Mouse (Mus musculus) hindlimb bud, embryonic 11.5 days (tissue): ENCODE measurements around the gene Fdxacb1.

Experiments used
- DNase-seq: peaks from one replicate; pipeline ENCODE4 v3.0.0-alpha.2; 2012; ENCODE audit warnings: low read depth, low spot score; ENCODE audit errors: extremely low spot score

Gene Fdxacb1

DNA sequence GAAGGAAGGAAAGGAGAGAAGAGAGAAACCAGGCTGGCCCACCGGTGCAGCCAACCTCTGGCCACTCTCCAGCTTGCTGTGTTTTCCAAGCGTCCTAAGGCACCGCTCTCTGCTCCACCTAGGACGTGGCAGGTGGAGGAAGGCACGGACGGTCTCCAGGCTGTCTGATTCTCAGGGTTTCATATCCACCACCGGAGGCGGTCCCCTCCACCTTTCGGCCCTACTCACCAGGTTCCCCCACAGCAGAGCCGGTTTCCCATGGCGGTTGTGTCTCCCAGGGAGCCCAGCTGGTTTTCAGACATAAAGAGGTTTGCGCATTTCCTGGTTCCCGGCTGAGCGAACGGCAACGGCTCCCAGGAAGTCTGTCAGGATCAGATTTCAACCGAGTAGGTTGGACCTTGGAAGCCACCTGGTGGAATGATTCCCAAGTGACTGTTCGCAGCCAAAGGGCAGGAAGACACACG is 21.8 kb upstream of the Fdxacb1 start, which contains the start of gene 2310030G06Rik:
TSS of gene 2310030G06Rik (minus strand) at position 323 of the 464 bp plus-strand sequence.
- no peak for DNase-seq

GRCm38 (mm10) chr9:50750706-50751105 is 17.3 kb upstream of the Fdxacb1 start:
- DNase-seq = no peak

DNA sequence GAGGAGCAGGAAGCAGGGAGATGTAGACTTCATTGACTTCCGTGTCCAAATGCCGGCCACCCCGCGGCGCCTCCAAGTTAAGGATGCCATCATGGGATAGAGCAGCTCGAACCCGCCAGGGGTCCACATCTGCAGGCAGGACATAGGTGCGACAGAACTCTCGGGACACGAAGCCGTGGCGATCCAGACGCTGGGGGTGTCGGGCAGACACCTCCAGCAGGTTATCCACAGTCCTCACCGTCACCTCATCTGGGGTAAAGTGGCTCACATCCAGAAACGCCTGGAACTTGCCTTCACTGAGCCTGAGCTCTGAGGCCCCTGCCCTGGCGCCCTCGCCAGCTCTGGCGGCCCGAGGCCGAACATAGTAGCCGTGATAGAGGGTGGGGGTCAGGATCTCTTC is 16.7 kb upstream of the Fdxacb1 start, which contains the start of gene Cryab:
TSS of gene Cryab (plus strand) at position 3 of the 400 bp plus-strand sequence.
- no peak for DNase-seq

- DNase-seq = no peak
Measured at GRCm38 (mm10) chr9:50752054-50752602, 15.9 kb upstream of the Fdxacb1 start, which contains the start of gene Hspb2. Hspb2 (minus strand) TSS chr9:50752354.

DNA sequence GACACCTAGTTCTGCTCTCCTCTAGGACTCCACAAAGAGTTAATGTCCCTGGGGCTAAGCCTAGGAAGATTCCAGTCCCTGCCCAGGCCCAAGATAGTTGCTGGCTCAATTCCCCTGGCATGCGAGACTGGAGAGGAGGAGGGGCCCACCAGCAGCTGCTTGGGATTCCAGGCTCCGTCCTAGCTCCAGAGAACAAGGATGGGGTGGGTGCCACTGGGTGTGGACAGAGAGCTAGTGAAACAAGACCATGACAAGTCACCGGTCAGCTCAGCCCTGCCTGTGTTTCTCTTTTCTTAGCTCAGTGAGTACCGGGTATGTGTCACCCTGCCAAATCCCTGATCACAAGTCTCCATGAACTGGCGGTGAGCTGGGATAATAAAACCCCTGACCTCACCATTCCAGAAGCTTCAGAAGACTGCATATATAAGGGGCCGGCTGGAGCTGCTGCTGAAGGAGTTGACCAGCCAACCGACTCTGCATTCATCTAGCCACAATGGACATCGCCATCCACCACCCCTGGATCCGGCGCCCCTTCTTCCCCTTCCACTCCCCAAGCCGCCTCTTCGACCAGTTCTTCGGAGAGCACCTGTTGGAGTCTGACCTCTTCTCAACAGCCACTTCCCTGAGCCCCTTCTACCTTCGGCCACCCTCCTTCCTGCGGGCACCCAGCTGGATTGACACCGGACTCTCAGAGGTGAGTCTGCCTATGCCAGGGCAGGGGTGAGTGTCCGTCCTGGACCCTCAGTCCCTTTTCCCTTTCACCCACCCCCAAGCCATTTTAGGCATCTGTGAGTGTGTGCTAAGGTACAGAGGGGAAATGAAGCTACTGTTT is 15.0 kb upstream of the Fdxacb1 start:
- no peak for DNase-seq

DNA sequence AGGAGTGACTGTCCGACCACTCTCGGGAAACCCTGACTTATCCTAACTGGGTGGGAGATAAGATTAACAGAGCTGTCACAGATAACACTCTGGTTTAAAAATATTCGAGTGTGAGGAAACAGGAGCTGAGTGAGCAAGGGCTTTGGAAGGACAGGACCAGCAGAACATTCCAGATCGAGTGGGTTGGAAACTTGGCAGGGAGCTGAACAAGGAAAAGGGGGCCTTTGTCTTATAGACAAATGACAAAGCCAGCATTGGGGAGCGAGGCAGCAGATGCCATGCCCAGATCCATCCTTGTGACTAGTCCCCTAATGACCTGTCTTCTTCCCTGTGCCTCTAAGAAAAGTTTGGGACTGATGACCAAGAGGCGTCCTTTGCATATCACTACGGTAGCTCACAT is 14.1 kb upstream of the Fdxacb1 start:
- DNase-seq = no peak

- DNase-seq = no peak
Measured at GRCm38 (mm10) chr9:50756711-50757110, 11.3 kb upstream of the Fdxacb1 start.

DNA sequence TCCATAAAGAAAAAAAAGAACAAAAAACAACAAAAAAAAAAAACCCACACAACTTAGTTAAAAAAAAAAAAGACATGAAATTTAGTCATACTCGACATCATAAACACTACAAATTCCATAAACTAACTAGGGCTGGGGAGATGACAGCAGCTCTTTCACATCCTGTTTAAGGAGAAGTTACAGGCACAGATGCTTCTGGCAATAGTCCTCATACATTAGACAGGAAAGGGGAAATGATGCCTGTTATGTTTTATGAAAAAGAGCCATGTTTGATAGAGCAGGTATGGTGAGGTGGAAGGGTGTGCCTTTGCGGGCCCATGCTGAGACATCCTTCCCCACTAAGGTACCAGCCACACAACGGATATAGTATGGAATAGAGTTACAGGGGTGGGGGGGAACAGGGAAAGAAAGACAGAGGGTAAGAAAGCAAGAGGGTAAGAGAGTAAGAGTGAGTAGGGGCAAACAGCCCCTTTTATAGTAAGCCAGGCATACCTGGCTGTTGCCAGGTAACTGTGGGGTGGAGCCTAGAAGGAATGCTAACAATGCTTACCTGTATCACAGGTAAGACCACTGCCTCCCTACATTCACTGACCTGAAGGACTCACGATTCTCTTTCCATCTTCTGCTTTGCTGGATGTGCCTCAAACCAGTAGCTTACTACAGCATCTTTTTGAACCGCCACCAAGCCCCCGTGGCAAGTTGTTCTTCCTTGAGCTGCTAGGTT is 6.4 kb upstream of the Fdxacb1 start:
- no peak for DNase-seq

DNA sequence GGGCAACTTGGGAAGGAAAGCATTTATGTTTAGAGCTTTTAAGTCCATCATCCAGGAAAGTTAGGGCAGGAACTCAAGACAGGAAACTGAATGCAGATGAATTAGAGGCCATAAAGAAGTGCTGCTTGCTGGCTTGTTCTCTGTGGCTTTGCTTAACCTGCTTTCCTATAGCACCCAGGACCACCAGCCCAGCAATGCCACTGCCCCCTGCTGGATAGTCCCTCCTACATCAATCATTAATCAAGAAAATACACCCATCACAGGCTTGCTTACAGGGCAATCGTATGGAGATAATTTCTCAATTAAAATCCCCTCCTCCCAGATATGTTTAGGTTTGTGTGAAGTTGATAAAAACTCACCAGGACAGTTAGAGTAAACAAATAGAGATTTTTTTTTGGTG is 4.7 kb upstream of the Fdxacb1 start:
- no peak for DNase-seq

GRCm38 (mm10) chr9:50767531-50768106 is 417 bp upstream of the Fdxacb1 start:
- no peak for DNase-seq

DNA sequence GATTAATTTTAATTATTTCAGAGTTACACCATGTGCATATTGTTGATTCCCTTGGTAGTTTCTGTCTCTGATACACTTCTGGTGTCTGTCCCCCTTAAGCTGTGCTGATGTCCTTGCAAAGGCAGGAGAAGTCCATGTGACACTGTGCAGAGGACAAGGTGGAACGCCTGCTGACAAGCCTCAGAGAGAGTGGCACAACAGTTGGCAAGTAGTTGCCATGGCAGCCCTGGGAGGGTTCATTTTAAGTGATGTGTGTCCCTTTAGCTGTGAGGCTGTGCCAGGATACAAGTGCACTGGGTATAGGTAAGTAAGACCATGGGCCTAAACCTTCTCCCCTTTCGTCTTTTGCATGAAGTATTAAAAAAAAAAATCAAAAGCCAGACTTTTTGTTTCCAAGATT is 2.0 kb downstream of the Fdxacb1 start:
- DNase-seq = no peak

DNA sequence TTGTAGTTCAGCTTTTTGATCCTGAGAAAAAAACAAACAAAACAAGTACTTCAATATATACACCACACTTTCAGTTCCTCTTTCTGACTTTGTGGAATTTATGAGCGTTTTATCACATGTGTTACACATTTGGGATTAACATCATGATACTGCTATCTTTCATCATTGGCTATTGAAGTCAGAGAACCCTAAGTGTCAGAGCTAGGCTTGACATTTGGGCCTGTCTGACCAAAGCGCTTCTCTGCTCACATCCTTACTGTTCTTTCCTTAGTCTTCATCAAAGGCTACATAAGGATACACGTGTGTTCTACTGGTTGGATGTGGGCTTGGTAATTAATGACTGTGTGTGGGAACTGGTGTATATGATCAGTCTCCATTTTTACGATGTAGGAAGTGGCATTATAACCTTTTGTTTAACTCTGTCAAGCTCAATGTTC is 6.0 kb downstream of the Fdxacb1 start:
- no peak for DNase-seq

DNA sequence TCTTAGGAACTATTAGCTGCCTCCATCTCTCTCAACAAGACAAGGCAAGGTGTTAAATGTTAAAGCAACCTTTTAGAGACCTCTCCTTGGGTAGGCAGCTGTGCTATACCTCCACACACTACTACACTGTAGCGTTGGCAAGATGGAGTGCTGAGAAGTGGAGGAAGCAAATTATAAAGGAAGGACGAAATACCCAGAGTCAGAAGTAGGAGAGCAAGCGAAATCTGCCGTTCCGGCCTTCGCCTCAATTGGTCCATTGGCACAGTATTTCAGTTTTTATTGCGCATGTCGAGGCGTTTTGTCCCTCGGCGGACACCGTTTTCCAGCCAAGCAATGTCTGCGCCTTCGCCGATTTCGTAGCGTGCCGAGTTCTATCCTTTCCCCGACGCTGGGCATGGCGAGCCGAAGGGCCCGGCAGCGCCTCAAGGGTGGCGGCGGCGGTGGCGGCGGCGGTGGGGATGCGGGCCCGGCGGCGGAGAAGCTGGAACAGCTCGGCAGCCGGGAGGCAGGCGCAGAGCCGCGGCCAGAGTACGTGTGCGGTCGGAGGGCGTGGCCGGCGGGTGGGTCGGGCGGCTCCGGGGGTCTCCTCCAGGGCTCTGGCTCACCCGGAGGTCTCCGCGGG is 7.1 kb downstream of the Fdxacb1 start, which contains the start of the genes Alg9 and 1110032A03Rik:
TSS of gene Alg9 (plus strand) at position 29 of the 622 bp plus-strand sequence.
TSS of gene 1110032A03Rik (minus strand) at position 530 of the 622 bp plus-strand sequence.
- peak; percentile 62 for DNase-seq

- DNase-seq = no peak
Measured at GRCm38 (mm10) chr9:50775662-50776126, 7.7 kb downstream of the Fdxacb1 start.

DNA sequence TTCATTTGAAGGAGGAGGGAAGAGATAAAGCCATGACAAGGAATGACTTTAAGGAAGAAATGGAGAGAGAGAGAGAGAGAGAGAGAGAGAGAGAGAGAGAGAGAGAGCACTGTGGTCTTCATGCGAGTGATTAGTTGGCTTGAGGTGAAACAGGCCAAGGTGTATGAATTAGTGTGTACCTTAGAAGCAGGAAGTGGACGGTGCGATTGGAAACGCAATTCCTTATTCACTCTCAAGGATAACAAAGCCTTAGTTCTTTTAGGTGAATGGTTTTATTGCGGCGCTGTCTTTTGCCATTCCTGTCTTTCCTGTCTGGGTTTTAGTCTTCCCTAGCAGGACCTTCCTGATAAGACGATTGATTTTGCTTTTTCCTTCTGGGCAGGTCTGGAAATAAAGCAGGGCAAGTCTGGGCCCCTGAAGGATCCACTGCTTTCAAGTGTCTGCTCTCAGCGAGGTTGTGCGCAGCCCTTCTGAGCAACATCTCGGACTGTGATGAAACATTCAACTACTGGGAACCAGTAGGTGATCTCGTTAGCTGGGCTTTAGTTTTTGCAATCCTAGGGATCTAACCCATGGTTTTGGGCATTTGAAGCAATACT is 8.2 kb downstream of the Fdxacb1 start:
- no peak for DNase-seq

DNA sequence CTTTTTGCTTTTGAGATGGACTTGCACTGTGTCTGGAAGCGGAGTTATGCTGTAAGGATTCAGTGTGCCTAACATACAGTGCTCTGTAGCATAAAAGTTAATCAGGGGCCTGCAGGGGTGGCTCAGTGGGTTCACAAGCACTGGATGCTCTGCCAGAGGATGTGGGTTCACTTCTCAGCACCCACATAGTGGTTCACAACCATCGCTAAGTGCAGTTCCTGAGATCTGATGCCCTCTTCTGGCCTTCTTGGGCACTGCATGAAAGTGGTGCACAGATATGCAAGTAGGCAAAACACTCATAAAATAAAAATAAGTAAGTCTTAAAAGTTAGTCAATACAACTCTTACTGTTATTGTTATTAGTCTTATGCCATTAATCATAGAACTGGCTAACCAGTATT is 14.1 kb downstream of the Fdxacb1 start:
- DNase-seq = no peak

GRCm38 (mm10) chr9:50795266-50795665 is 27.2 kb downstream of the Fdxacb1 start:
- DNase-seq = no peak

- DNase-seq = no peak
Measured at GRCm38 (mm10) chr9:50796776-50797175, 28.7 kb downstream of the Fdxacb1 start.

GRCm38 (mm10) chr9:50797641-50798040 is 29.6 kb downstream of the Fdxacb1 start:
- no peak for DNase-seq

GRCm38 (mm10) chr9:50798368-50798767 is 30.3 kb downstream of the Fdxacb1 start:
- no peak for DNase-seq
